Mouse (Mus musculus) embryonic stem cell, embryonic (primary cell): ENCODE measurements around the gene Hdac7.

Source experiments
- CTCF ChIA-PET, 4 experiments: fragments of 300-600 bp in 2 of 4; fragments of 350-600 bp in 2 of 4; sonication (Branson Sonifier 250); formaldehyde crosslinking; loops; one replicate each; lab custom pipeline; 2022; ENCODE audit warnings: inconsistent platforms in 2 of 4; lab: Charles Lee
- POLR2A ChIA-PET, 4 experiments: fragments of 300-600 bp in 2 of 4; fragments of 350-600 bp in 2 of 4; sonication (Branson Sonifier 250); formaldehyde crosslinking; loops; one replicate each; lab custom pipeline; 2022; ENCODE audit warnings: antibody characterized with exemption in 4 of 4, inconsistent platforms in 1 of 4; lab: Charles Lee

The Hdac7 gene

GRCm38 (mm10) chr15:97842058-97842457 is 2.2 kb downstream of the Hdac7 start:
- POLR2A ChIA-PET, result interaction anchor here in 2 of 4 experiments (0.6 to 1.8 kb wide), 3 partner anchors 9 to 1117 kb away, joined by 3 to 7 read pairs (median 3); no protein-coding TSS in a partner anchor

GRCm38 (mm10) chr15:97841383-97841782 is 2.9 kb downstream of the Hdac7 start:
- POLR2A ChIA-PET, result no interaction called here

More at GRCm38 (mm10) chr15:97842058-97842457, 2.2 kb downstream of the Hdac7 start:
- CTCF ChIA-PET, result interaction anchor here in 3 of 4 experiments (0.7 to 3.5 kb wide), 5 partner anchors 8 to 122 kb away, joined by 3 to 18 read pairs (median 3); partner anchors contain the start of gene Tmem106c (in 1 of the 3)

GRCm38 (mm10) chr15:97840781-97841180 is 3.5 kb downstream of the Hdac7 start:
- ChIA-PET POLR2A (interaction anchor here in 2 of 4 experiments (0.6 to 3.0 kb wide), 4 partner anchors 12 to 1690 kb away, joined by 3 to 14 read pairs (median 4); no protein-coding TSS in a partner anchor), CTCF (interaction anchor here (0.6 to 6.3 kb wide), 11 partner anchors 9 to 534 kb away, joined by 3 to 51 read pairs (median 5); partner anchors contain the start of gene Tmem106c (in 1 of the 4))

More at GRCm38 (mm10) chr15:97841383-97841782, 2.9 kb downstream of the Hdac7 start:
- CTCF ChIA-PET, result interaction anchor here in 1 of 4 experiments (1.4 to 3.5 kb wide), 3 partner anchors 8 to 57 kb away, joined by 3 to 18 read pairs (median 4); no protein-coding TSS in a partner anchor

GRCm38 (mm10) chr15:97839991-97840455 is 4.3 kb downstream of the Hdac7 start:
- ChIA-PET POLR2A (interaction anchor here in 3 of 4 experiments (0.6 to 3.0 kb wide), 7 partner anchors 10 to 1689 kb away, joined by 3 to 14 read pairs (median 3); no protein-coding TSS in a partner anchor), CTCF (interaction anchor here in 3 of 4 experiments (0.8 to 6.3 kb wide), 12 partner anchors 10 to 535 kb away, joined by 3 to 51 read pairs (median 4); partner anchors contain the start of gene Tmem106c (in 1 of the 3))

GRCm38 (mm10) chr15:97839473-97839872 is 4.8 kb downstream of the Hdac7 start:
- POLR2A ChIA-PET, result interaction anchor here in 2 of 4 experiments (0.6 to 3.0 kb wide), 4 partner anchors 10 to 19 kb away, joined by 3 to 14 read pairs (median 3); no protein-coding TSS in a partner anchor
- CTCF ChIA-PET, result interaction anchor here in 3 of 4 experiments (1.1 to 6.3 kb wide), 6 partner anchors 10 to 63 kb away, joined by 3 to 51 read pairs (median 12); no protein-coding TSS in a partner anchor

GRCm38 (mm10) chr15:97839012-97839411 is 5.3 kb downstream of the Hdac7 start:
- ChIA-PET POLR2A (interaction anchor here in 2 of 4 experiments (1.2 to 3.0 kb wide), 3 partner anchors 10 to 11 kb away, joined by 3 to 14 read pairs (median 3); no protein-coding TSS in a partner anchor), CTCF (interaction anchor here in 3 of 4 experiments (1.1 to 6.3 kb wide), 5 partner anchors 11 to 62 kb away, joined by 3 to 51 read pairs (median 17); no protein-coding TSS in a partner anchor)

- ChIA-PET POLR2A (interaction anchor here in 2 of 4 experiments (0.7 to 3.0 kb wide), 4 partner anchors 9 to 153 kb away, joined by 4 to 14 read pairs (median 5); no protein-coding TSS in a partner anchor), CTCF (interaction anchor here in 2 of 4 experiments (3.5 to 6.3 kb wide), 2 partner anchors 11 to 12 kb away, joined by 18 to 51 read pairs; no protein-coding TSS in a partner anchor)
Observed at GRCm38 (mm10) chr15:97838395-97838794, 5.9 kb downstream of the Hdac7 start.

GRCm38 (mm10) chr15:97837491-97838061 is 6.7 kb downstream of the Hdac7 start:
- ChIA-PET POLR2A (interaction anchor here in 2 of 4 experiments (0.7 to 1.5 kb wide), 5 partner anchors 9 to 152 kb away, joined by 3 to 5 read pairs (median 4); no protein-coding TSS in a partner anchor), CTCF (interaction anchor here (0.6 to 6.3 kb wide), 7 partner anchors 12 to 173 kb away, joined by 3 to 51 read pairs (median 5); no protein-coding TSS in a partner anchor)

GRCm38 (mm10) chr15:97836894-97837247 is 7.4 kb downstream of the Hdac7 start:
- CTCF ChIA-PET, result interaction anchor here (0.6 to 6.3 kb wide), 9 partner anchors 13 to 172 kb away, joined by 3 to 51 read pairs (median 5); partner anchors contain the start of gene Tmem106c (in 1 of the 4)

GRCm38 (mm10) chr15:97836153-97836893 is 8.0 kb downstream of the Hdac7 start:
- POLR2A ChIA-PET, result interaction anchor here in 3 of 4 experiments (0.6 to 1.3 kb wide), 8 partner anchors 9 to 1452 kb away, joined by 3 to 4 read pairs (median 3); partner anchors contain the start of gene Tmem106c (in 1 of the 3)

More at GRCm38 (mm10) chr15:97836894-97837247, 7.4 kb downstream of the Hdac7 start:
- POLR2A ChIA-PET, result interaction anchor here in 3 of 4 experiments (0.6 to 1.3 kb wide), 9 partner anchors 9 to 1452 kb away, joined by 3 to 4 read pairs (median 3); partner anchors contain the start of gene Tmem106c (in 1 of the 3)

GRCm38 (mm10) chr15:97832764-97833479 is 11.4 kb downstream of the Hdac7 start:
- CTCF ChIA-PET, result interaction anchor here in 2 of 4 experiments (0.5 to 2.2 kb wide), 4 partner anchors 17 to 687 kb away, joined by 3 to 13 read pairs (median 4); no protein-coding TSS in a partner anchor

More at GRCm38 (mm10) chr15:97836153-97836893, 8.0 kb downstream of the Hdac7 start:
- CTCF ChIA-PET, result interaction anchor here (0.6 to 6.3 kb wide), 10 partner anchors 8 to 636 kb away, joined by 3 to 51 read pairs (median 4); partner anchors contain the start of genes Hdac7 (in 1 of the 4) and Tmem106c (in 1 of the 4)

GRCm38 (mm10) chr15:97831987-97832640 is 12.2 kb downstream of the Hdac7 start:
- CTCF ChIA-PET, result interaction anchor here in 2 of 4 experiments (1.9 to 2.2 kb wide), 2 partner anchors 18 kb away, joined by 6 to 13 read pairs; no protein-coding TSS in a partner anchor
- POLR2A ChIA-PET, result interaction anchor here in 2 of 4 experiments (1.5 to 2.1 kb wide), 2 partner anchors 11 to 45 kb away, joined by 4 to 7 read pairs; no protein-coding TSS in a partner anchor

More at GRCm38 (mm10) chr15:97832764-97833479, 11.4 kb downstream of the Hdac7 start:
- POLR2A ChIA-PET, result interaction anchor here in 2 of 4 experiments (1.5 to 2.1 kb wide), 2 partner anchors 10 to 45 kb away, joined by 4 to 7 read pairs; no protein-coding TSS in a partner anchor

- POLR2A ChIA-PET, result no interaction called here
- CTCF ChIA-PET, result interaction anchor here in 2 of 4 experiments (1.0 to 2.7 kb wide), 3 partner anchors 11 to 19 kb away, joined by 3 to 13 read pairs (median 13); no protein-coding TSS in a partner anchor
Observed at GRCm38 (mm10) chr15:97831242-97831986, 12.9 kb downstream of the Hdac7 start.

- ChIA-PET POLR2A (interaction anchor here in 1 of 4 experiments (0.6 kb wide), 1 partner anchor 249 kb away, joined by 3 read pairs; no protein-coding TSS in a partner anchor), CTCF (interaction anchor here in 2 of 4 experiments (1.0 to 2.8 kb wide), 3 partner anchors 11 to 19 kb away, joined by 3 to 35 read pairs (median 13); no protein-coding TSS in a partner anchor)
Observed at GRCm38 (mm10) chr15:97830788-97831241, 13.5 kb downstream of the Hdac7 start.
